Mouse (Mus musculus): ENCODE measurements at regions not wholly inside any gene's neighbourhood (a gene's known extent, or its start where the extent isn't known, plus 50 kb on each side); places are given as distances from the start of the nearest gene placed in this dataset.
A peak's percentile ranks its signal among the peaks of the same experiment; 100 is the strongest.

DNA sequence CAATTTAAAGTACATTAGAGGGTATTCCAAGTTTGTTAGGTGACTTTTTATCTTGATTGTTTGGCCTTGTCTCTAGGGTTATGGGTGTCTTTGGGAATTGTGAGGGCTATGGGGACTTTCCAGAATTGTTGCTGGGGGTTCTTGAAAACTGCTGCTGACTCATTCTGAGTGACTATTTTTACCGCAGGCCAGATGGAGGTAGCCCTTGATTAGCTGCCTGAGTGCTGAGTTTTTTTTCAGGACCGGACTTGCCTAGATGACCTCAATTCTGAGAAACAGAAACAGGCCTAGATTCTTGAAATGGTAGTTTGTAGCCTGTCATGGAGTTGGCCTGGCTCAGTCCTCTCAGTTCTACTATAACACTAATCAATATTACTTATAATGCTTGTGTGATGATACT lies 223.9 kb upstream of the Adgrb3 start:
- peak; percentile 5 to 16 for DNase-seq

DNA sequence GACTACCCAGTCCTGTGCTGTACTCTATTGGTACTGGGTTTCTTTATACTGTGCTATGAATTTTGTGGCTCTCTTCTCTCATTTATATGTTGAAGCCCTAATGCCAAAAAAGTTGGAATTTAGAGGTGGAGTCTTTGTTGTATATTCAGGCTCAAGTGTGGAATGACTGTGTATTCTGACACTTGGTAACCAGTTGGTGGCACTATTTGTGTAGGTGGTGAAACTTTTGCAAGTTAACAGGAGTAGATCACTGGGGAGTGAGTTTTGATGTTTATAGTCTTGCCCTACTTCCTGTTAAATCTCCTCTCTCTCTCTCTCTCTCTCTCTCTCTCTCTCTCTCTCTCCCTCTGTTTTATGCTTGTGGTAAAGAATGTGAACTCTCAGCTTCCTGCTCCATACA lies 218.3 kb upstream of the Adgrb3 start:
- DNase-seq: no peak
